Mouse (Mus musculus) spleen, adult 18-20 months (tissue): ENCODE data around the gene Cdhr3.

ENCODE experiments used
- DNase-seq, 2 experiments: peaks; one replicate each; pipeline ENCODE4 v3.0.0; 2022; ENCODE audit warnings: mixed read lengths in 2 of 2

Cdhr3 gene

DNA sequence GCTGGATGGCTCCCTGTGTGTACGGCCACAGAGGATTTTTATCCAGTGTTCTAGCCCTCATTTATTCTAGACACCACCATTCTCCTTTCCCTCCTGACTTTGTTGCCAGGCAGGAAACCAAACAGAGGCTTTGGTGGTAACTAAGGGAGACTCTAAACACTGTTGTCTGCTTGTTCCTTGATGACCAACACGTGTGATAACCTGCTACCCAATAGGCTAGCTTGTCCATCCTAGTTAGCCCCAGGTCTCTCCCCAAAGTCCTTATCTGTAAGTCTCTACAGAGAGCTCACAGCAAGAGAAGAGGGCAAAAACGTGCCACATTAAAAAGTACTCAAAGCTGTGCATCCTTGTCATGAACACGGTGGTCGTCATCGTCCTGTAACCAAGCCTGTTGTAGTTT, at the start of gene Cdhr3:
TSS of gene Cdhr3 (minus strand) at position 101 of the 400 bp plus-strand sequence.
- no peak for DNase-seq

DNA sequence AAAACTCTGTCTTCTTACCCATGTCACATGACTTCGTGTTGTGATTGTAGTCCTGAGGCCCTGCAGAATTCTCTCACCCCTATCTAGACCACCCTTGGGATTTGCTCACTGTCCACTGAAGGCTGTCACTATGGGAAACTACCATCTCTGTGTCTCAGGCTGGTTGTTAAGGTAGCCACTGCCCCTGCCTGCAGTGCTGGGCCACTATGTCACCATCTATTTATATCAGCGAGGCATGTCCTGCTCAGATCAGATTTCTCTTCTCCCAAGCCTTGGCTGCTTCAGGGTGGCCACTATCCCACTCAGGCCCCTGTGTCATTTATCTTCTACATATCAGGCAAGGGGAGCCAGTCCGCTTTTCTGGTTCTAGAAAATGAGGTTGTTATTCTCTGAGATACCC, 46.4 kb upstream of the Cdhr3 start:
- DNase-seq = no peak

- DNase-seq = no peak
Observed at GRCm38 (mm10) chr12:33137857-33138256, 45.2 kb upstream of the Cdhr3 start.

- DNase-seq = no peak
Observed at GRCm38 (mm10) chr12:33131796-33132195, 39.1 kb upstream of the Cdhr3 start.

DNA sequence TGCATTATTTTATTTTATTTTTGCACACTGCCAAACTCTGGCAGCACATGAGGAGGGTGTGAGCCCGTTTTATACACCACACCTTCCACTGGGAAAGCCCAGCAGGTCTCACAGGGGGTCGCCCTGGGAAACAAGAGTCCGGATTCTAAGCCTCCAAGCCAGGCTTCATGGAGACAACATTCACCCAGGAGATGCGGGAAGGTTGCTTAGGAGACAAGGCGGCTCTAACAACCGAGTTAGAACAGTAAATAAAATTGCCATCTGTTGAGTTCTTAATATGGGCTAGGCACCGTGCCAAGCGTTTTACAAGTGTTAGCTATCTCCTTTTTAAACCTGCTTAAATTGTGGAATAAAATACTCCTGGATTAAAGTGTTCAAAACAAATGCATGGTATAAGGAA, 37.7 kb upstream of the Cdhr3 start:
- no peak for DNase-seq

DNA sequence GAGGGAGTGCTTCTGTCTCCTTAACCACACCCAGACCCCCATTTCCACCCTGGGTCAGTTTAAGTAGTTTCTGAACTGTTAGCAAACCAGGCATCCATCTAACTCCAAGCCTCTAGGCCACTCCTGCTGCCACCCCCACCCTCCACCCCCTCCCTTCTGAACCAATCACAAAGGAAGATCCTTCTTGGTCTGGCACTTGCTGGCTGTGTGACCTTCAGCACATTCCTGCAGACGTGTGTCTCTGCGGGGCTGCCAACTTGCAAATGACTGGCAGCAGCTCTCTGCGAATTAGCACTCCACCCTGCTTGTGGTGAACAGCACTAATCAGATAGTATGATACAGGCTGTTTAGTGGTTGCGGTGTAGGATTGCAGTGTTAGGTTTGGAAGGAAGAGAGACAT, 36.7 kb upstream of the Cdhr3 start:
- DNase-seq = no peak

DNA sequence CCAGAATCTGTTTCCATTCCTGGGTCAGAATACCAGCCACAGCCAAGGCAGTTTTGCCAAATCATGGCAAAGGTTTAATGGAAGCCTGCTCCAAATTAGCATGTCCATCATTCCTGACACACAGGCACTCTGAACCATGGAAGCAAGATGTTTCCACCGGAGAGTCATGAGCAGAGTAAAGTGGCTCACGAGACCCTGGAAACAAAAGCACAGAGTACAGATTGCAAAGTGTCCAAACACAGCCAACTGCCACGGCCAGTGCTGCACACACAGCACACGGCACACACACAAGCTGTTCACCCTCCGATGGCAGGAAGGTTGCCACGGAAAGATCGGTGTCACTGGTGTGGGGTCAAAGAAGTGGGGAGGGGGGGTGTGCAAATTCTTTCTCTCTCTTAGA, 36.0 kb upstream of the Cdhr3 start:
- DNase-seq = no peak

DNA sequence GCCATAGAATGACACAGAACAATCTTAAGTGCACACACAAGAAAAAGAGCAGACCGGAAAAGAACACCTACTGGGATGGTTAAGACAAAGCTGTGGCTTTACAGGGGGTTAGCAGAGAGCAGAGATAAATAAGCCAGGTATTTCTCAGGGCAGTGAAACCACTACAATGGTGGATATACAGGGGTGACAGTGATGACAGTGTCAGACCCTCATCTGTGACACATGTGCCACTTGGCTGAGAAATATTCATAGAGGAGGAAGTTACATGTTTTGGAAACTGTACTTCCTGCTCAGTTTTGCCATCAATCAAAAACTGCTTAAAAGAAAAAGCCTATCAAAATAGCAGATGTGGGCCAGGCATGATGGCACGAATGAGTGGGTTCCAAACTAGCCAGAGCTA, 35.4 kb upstream of the Cdhr3 start:
- DNase-seq = no peak

GRCm38 (mm10) chr12:33126243-33126642, 33.6 kb upstream of the Cdhr3 start:
- DNase-seq = no peak

DNA sequence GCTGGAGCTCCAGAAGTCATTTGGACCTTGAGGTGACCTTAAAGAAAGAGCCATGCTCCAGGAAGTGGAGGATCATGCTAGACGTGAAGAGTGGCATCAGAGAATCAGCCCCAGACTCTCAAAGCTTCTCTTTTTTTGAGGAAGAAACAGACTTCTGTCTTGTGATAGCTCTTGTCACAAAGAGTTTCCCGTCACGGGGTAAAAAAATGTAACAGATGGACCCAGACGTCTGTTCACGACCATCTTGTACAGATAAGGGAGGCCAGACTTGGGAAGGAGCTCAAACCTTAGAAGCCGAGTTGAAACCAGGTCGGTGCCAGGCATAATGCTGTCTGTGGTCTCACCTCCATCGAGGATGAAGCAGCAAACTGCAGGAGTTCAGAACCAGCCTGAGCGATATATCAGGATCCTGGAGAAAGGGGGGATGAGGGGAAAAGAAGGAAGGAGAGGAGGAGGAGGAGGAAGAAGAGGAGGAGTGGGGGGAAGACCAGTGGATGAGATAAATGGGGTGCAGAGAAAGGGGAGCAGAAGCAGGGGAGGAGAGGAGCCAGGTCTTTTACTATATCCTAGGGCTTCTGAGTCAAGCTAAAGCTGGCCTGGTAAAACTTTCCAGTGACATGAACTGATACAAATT, 33.0 kb upstream of the Cdhr3 start:
- no peak for DNase-seq

DNA sequence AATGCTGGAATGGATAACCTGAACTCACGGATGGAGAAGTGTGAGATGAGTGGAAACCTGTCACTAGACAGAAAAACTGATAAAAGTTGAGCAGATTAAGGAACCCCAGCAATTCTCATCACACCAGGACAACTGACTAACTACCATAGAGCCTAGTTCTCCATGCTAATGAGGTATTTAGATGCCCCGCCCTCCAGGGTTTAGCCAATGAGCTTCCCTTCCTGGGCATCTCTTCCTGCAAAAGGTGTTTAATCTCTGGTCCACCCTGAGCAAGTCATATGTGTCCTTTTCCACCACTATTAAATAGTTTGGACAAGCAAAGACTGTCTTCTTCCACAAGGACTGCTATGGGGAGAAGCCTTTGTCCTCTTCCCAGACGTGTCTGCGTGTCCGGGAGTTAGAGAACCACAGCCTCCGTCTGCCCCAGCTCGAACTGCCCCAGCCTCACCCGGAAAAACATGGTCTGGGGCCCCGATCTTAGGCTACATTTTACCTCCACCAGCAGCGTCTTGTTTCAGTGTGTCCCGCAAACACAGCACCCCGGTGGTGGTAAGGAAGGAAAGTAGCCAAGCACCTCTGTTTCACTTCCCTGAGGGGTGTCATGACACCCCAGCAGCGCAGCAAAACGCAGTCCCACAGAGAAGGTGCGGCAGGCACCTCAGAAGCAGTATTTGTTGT, 26.1 kb upstream of the Cdhr3 start:
- no peak for DNase-seq

- no peak for DNase-seq
Observed at GRCm38 (mm10) chr12:33110894-33111471, 18.3 kb upstream of the Cdhr3 start.

- DNase-seq = no peak
Observed at GRCm38 (mm10) chr12:33109531-33109930, 16.9 kb upstream of the Cdhr3 start.

DNA sequence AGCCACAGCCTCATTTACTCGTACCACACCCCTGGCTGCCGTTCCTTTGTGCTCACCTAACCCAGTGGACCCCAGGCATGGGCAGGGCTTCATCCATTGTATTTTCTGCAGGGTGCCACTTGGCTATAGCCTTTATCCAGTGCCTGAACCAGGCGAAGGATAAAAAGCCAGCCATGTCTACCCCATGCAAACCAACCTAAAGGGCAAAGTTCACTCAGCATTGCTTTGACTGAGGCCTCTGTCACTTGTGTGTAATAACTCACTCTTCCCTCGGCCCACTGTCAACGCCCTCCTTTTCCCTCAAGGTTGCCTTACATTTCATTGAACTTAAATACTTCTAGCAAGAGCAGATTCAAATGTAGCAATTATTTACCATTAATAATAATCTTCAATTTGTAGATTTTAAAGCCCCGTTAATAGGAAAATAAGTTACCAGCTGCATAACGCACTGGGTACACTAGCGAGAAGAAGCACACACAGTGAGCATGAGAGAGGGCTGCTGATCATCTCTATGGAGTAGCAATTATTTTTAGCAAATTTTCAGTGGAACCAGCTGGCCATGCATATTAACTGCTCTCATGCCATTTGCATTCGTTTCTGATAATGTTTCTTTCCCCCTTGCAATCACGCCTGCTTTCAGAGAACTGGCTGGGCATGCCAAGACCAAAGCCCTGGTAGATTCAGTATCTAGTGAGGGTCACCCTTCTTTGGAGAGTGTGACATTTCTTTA, 13.9 kb upstream of the Cdhr3 start:
- no peak for DNase-seq

DNA sequence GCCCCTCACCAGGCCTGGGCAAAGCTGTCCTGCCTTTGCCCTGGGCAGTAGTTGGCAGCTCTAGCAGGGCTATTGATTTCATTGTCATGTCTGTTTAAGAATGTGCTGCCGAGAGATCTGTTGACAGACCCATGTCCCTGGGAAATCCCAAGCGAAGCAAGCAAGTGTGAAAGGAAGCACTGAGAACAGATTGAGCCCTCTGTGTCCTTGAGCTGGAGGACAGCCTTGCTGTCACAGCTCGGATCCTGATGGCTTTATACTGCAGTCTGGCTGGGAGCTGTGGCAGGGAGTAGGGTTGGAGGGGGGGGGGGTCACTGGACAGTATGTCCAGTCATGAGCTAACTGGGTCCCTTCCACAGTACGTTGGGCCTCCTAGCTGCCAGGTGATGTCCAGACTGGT, 13.0 kb upstream of the Cdhr3 start:
- no peak for DNase-seq

- no peak for DNase-seq
Observed at GRCm38 (mm10) chr12:33102342-33103115, 9.9 kb upstream of the Cdhr3 start.

DNA sequence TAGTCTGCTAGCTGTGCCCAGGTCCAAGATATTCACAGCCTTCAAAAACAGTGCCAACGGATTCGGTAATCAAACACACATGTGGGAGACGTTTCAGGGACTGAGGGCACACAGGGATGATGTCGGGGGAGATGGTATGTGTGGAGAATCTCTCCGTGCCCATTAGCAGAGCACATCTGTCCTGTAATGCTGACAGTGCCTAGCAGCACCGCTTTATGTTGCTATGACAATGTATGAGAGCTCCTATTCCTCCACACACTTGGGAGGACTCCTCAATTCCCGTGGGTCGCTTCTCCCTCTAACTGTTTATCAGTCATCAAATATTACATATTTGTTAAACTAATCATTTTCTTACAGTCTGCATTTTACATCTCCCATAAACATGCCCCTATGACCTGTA, 9.0 kb upstream of the Cdhr3 start:
- no peak for DNase-seq

- DNase-seq = no peak
Observed at GRCm38 (mm10) chr12:33096017-33096416, 3.3 kb upstream of the Cdhr3 start.

- no peak for DNase-seq
Observed at GRCm38 (mm10) chr12:33092196-33092595, 479 bp downstream of the Cdhr3 start.

DNA sequence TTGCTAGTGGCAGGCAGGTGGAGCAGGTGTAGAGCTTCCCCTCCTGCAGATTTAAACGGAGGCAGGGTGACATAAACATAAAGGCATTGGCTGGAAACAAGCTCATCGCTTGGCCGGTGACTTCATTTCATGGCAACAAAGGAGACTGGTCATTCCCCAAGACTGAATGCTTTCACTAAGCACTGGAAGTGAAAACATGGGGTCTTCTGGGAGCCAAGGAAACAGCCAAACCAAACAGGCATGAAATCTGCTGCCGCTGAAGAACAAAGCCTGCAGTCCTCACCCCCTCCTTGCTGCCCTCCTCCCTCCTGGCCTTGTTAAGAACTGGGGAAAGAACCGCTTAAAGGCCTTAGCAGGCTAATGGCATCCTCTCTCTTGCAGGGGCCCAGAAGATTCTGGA, 6.5 kb downstream of the Cdhr3 start:
- no peak for DNase-seq

DNA sequence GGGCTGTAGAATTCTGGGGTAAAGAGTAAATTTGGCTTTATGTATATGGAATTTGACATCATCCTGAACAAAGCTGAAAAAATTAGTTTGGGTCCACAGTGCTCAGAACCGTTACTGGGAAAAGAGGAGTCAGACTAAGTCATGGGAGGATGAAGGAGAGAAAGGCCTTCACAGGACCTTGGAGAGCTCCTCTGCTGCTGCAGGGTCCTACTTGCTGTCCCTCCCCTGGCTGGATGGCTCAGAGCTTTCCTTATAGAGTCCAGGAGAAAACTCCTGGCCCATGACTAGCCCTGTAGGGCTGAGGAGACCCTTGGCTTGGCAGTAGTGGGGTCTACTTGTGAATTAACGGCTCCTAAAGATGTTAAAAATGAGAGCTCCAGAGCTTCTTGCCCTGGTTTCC, 8.0 kb downstream of the Cdhr3 start:
- DNase-seq = no peak

DNA sequence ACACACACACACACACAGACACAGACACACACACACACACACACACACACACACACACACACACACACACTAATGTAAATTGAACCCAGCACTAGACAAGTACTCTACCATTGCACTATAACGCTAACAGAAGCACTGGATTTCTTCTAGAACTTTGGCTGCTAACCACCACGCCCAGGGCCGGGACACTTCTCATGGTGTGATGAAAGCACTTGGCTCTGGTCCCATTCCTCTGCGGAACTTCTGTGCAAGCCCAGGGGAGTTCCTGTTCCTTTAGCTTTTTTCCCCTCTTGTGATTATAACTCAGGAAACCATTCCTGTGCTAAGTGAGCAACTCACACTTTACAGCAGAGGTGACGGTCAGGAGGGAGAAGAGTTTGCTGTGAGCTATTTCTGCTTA, 9.3 kb downstream of the Cdhr3 start:
- DNase-seq = no peak

GRCm38 (mm10) chr12:33076309-33076708, 16.4 kb downstream of the Cdhr3 start:
- DNase-seq = no peak
